Mouse (Mus musculus) forebrain, embryonic 12.5 days (tissue): ENCODE measurements at regions not wholly inside any gene's neighbourhood (a gene's known extent, or its start where the extent isn't known, plus 50 kb on each side); places are given as distances from the start of the nearest gene placed in this dataset.

Source experiments
- ATAC-seq: fragments of 200-750 bp; cut with Nextera tagmentation; 2 replicates; pipeline ENCODE4 v1.8.0; 2017; ENCODE audit warnings: moderate TSS enrichment; ENCODE audit not compliant: low FRiP score
- H3K27ac ChIP-seq: fragments of 300-500 bp; sonication (generic); 2 replicates; pipeline ENCODE4 v1.5.1; 2016; ENCODE audit warnings: mild to moderate bottlenecking
- H3K27me3 ChIP-seq: fragments of 300-500 bp; sonication (generic); 2 replicates; pipeline ENCODE4 v1.6.1; 2016; ENCODE audit warnings: mild to moderate bottlenecking
- H3K36me3 ChIP-seq: fragments of 300-500 bp; sonication (generic); replicated peaks from 2 replicates; pipeline ENCODE4 v1.6.1; 2016; ENCODE audit warnings: mild to moderate bottlenecking
- H3K4me1 ChIP-seq: fragments of 300-500 bp; sonication (generic); 2 replicates; pipeline ENCODE4 v1.6.1; 2016
- H3K4me2 ChIP-seq: fragments of 300-500 bp; sonication (generic); 2 replicates; pipeline ENCODE4 v1.6.1; 2016; ENCODE audit warnings: mild to moderate bottlenecking, moderate library complexity
- H3K4me3 ChIP-seq: fragments of 300-500 bp; sonication (generic); replicated peaks from 2 replicates; pipeline ENCODE4 v1.5.1; 2016; ENCODE audit warnings: mild to moderate bottlenecking
- H3K9ac ChIP-seq: fragments of 300-500 bp; sonication (generic); 2 replicates; pipeline ENCODE4 v1.6.1; 2016; ENCODE audit warnings: mild to moderate bottlenecking
- H3K9me3 ChIP-seq: fragments of 300-500 bp; sonication (generic); 2 replicates; pipeline ENCODE4 v1.6.1; 2016
- WGBS: fragments of 180-500 bp; shearing (Covaris S2); methylation state at CpG from one replicate; pipeline ENCODE4 v1.1.7; 2016; 5-methylcytosine and 5-hydroxymethylcytosine counted together

DNA sequence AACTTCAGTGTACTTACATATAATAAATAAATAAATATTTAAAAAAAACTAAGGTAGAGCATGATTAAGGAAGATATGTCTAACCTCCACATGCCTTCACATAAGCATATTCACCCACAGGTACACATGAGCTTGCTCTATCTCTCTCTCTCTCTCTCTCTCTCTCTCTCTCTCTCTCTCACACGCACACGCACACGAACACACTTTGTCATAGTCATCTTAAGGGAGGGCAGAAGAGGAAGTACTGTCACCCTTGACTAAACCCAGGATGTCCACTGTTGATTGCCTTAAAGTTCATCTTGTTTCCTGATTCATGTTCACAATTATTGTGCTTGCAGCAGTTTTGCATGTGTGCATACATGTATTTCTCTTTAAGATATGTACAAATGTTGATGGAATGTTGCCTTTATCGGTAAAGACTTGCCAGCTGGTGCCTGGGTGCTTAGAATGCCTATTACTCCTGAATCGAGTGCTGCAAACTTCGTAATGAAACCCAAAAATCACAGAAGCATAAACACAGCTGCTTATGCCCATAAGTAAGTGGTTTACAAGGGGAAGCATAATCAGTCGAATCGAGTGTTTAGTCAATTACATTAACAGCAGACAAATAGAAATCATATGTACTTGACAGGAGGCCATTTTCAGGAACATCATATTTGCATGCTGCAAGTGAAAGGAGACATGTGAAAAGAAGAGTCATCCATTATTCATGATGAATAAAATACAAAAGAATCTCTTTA is 84.3 kb downstream of the Tmem168 start:
- peak; percentile 6; the same call in 1 of the 2 replicates for ATAC-seq
- no peak overlapping the region for H3K4me2 ChIP-seq
- H3K27me3 ChIP-seq = no peaks in the 10 kb centered on the region
- H3K4me1 ChIP-seq = no peaks in the 10 kb centered on the region
- no peak overlapping the region for H3K9ac ChIP-seq
- H3K27ac ChIP-seq = no peak overlapping the region
- H3K36me3 ChIP-seq = no peaks in the 10 kb centered on the region
- 72% methylated on average over 8 of the region's 8 CpGs for WGBS
- H3K4me3 ChIP-seq = no peak overlapping the region
- no peaks in the 10 kb centered on the region for H3K9me3 ChIP-seq

DNA sequence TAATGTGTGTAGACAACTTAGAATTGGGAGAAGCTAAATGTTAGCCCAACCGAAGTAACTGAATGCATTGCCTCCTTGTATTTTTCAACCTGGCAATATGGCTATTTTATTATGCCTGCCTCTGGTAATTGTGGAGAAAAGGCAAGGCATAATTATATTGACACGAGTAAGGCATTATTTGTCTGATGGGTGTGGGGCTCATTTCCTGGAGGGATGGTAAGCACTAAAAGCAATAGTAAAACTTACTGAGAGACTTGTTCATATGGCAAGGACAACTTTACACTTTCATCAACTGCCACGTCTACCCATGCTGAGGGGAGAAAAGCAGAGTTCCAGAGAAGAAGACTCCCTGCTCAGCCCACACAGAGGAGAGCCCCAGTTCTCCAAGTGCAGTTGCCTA is 93.8 kb downstream of the Tmem168 start:
- 82% methylated on average over 3 of the region's 3 CpGs for WGBS
- H3K4me3 ChIP-seq = no peak overlapping the region
- H3K4me1 ChIP-seq = no peaks in the 10 kb centered on the region
- no peaks in the 10 kb centered on the region for H3K36me3 ChIP-seq
- H3K27me3 ChIP-seq = no peaks in the 10 kb centered on the region
- no peak overlapping the region for H3K27ac ChIP-seq
- H3K9ac ChIP-seq = no peak overlapping the region
- no peaks in the 10 kb centered on the region for H3K9me3 ChIP-seq
- no peak overlapping the region for H3K4me2 ChIP-seq
- ATAC-seq = no peak

DNA sequence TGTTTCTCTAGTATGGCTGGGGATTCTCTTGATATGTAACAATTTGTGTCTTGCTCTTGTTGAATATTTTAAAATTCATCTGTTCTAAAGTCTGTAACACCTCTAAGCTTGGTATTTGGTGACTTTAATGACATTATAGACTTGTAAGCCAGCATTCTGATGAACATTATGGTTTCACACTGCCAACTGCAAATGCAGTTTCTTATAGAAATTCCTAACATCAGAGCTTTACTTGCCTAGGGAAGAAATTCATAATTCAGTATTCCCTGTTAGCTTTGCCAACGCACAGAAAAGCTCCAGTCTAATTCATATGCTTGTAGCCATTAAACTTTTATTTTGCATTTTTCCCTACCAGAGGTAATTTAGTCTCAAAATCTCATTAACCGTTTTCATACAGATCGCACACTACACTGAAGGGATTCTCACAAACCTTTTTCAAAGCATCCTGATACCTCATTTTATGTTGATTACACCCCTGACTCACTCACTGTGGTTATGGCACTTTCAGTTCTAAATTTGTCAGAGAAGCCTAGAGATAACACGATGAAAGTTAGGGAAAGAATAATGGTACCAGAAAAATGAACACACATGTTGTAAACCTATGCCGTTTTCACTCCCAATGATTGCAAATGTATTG is 131.3 kb downstream of the Tmem168 start:
- no peak overlapping the region for H3K4me2 ChIP-seq
- H3K36me3 ChIP-seq = no peaks in the 10 kb centered on the region
- no peaks in the 10 kb centered on the region for H3K4me1 ChIP-seq
- H3K27me3 ChIP-seq = no peaks in the 10 kb centered on the region
- no peak overlapping the region for H3K4me3 ChIP-seq
- H3K9ac ChIP-seq = no peak overlapping the region
- ATAC-seq = no peak
- 92% methylated on average over 5 of the region's 5 CpGs for WGBS
- no peaks in the 10 kb centered on the region for H3K9me3 ChIP-seq
- H3K27ac ChIP-seq = no peak overlapping the region

DNA sequence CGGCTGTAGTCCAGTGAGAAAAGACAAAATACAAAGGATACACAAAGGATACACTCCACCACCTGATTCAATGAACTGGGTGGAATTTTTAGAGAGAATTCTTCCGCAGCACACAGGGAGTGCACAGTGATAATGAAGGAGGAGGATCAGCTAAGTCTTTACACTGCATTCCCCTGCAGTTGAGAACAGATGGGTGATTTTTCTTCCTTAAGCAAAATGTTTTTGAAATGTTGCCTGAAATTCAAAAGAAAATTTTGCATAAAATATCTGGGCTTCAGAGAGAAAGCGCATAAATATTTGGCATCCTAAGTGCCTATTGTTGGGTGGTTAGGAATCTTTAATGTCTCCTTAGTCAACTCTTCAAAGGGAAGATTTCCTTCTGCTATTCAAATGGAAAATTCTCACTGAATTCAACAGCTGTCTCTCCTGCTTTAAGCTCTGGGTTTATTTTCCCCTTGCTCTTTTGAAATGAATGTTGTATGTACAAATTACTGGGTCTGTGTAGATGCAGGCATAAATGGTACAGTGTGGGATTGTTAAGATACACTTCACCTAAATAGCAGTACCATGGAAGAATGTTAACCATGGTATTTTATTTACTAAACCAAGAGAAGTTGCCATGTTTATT is 158.6 kb downstream of the Tmem168 start:
- no peak overlapping the region for H3K4me3 ChIP-seq
- H3K9ac ChIP-seq = no peak overlapping the region
- H3K27me3 ChIP-seq = no peaks in the 10 kb centered on the region
- H3K4me2 ChIP-seq = no peak overlapping the region
- no peaks in the 10 kb centered on the region for H3K9me3 ChIP-seq
- WGBS = 70% methylated on average over 3 of the region's 3 CpGs
- no peaks in the 10 kb centered on the region; the same call in 1 of the 2 replicates for H3K4me1 ChIP-seq
- no peak overlapping the region for H3K27ac ChIP-seq
- ATAC-seq = no peak
- no peaks in the 10 kb centered on the region for H3K36me3 ChIP-seq

DNA sequence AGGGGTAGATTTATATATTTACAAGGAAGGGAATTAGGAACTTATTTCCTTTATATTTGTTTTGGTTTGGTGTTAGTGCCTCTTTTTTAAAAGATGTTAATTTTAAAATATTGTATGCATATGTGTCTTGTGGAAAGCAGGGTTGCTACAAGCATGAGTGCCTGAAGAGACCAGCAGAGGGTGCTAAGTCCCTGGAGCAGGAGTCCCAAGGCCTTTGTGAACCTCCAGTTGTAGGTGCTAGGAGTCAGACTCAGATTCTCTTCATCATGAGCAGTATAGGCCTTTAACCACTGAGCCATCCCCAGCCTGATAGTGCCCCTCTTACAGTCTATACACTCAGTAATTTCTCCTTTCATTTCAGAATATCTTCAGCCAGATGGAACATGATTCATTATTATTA is 189.0 kb upstream of the Vwde start:
- no peak overlapping the region for H3K4me2 ChIP-seq
- H3K27ac ChIP-seq = no peak overlapping the region
- no peaks in the 10 kb centered on the region for H3K9me3 ChIP-seq
- peak; percentile 41; the same call in 1 of the 2 replicates for ATAC-seq
- H3K9ac ChIP-seq = no peak overlapping the region
- H3K36me3 ChIP-seq = no peaks in the 10 kb centered on the region
- H3K27me3 ChIP-seq = no peaks in the 10 kb centered on the region
- H3K4me3 ChIP-seq = no peak overlapping the region
- H3K4me1 ChIP-seq = no peaks in the 10 kb centered on the region

DNA sequence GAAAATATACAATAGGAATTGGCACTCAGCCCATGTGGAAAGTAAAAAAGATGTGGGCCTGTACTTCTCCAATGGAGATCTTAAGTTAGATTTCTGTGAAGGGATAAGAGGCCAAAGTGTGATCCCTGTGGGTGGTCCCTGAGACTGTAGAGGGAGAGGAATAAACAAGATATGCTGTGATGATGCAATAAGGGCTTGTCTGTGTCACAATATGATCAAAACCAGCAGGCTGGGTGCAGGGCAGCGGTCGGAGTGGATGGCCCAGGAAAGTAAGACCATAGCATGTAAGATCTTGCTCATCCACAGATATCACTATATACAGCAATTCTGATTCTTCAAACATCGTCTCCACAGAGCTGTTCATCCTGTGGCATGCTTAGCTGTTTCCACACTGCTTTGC is 188.3 kb upstream of the Vwde start:
- Histone ChIP-seq H3K36me3 (no peaks in the 10 kb centered on the region), H3K27me3 (no peaks in the 10 kb centered on the region), H3K4me3 (no peak overlapping the region), H3K9ac (no peak overlapping the region), H3K4me1 (no peaks in the 10 kb centered on the region), H3K9me3 (no peaks in the 10 kb centered on the region), H3K27ac (no peak overlapping the region), H3K4me2 (no peak overlapping the region)
- ATAC-seq = no peak
- 88% methylated on average over 3 of the region's 3 CpGs for WGBS

DNA sequence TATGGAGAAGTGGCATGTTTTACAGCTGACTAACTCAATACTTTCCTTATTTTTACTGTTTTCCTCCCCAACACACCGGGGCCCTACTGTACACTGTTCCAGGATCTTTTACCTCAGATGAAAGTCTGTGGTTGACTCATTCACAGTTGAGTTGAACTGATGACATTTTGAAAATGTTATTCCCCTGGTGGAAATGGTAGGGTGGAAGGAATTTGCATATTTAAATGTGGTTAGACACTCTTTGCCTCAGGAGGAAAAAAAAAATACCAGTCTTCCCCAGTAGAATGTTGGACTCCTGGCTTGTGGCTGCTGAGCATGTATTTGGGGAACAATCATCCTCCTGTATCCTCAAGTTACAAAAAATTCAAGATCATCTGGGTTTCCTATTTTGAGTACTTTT is 159.7 kb upstream of the Vwde start:
- Histone ChIP-seq H3K9me3 (no peaks in the 10 kb centered on the region), H3K36me3 (no peaks in the 10 kb centered on the region), H3K4me2 (no peak overlapping the region), H3K27me3 (no peaks in the 10 kb centered on the region), H3K9ac (no peak overlapping the region), H3K4me3 (no peak overlapping the region), H3K27ac (no peak overlapping the region), H3K4me1 (no peaks in the 10 kb centered on the region)
- no peak for ATAC-seq
- 78% methylated on average over 1 of the region's 1 CpGs for WGBS

DNA sequence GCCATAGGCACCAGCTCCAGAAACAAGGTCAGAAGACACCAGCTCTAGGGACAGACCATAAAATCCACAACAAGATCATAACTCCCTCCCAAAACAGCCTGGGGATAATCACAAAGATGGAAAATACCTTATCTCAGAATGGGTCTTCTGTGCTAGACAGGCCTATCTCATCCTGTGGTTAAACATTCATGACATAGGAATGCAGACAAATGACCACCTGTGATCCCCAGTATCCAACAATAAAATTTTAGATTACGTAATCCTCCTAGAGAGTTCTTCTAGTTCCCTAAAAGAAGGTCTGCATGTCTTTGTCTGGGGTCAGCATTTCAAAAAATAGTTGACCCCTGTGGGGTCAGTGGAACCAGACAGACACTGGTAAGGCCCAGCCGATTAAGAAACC is 158.4 kb upstream of the Vwde start:
- 90% methylated on average over 2 of the region's 2 CpGs for WGBS
- no peak overlapping the region for H3K9ac ChIP-seq
- no peak for ATAC-seq
- no peak overlapping the region for H3K27ac ChIP-seq
- no peaks in the 10 kb centered on the region for H3K9me3 ChIP-seq
- H3K4me1 ChIP-seq = no peaks in the 10 kb centered on the region
- no peaks in the 10 kb centered on the region for H3K27me3 ChIP-seq
- no peaks in the 10 kb centered on the region for H3K36me3 ChIP-seq
- H3K4me3 ChIP-seq = no peak overlapping the region
- H3K4me2 ChIP-seq = no peak overlapping the region

DNA sequence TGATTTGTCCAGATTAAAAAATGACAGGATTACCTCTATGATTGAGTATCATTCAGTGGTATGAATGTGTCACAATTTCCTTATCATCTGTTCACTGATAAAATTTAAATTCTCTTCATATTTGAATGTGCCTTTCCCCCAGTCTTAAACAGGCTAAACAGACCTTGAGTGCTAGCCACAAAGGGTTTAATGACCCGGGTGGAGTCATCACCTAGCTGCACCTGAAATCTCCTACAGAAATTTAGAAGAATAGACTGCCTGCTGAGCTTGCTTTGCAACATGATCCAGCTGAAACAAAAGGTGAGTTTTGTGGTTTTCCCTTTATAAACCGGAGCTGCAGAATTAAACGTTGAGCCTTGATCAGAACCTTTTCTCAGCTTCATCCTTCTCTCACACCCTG is 156.1 kb upstream of the Vwde start:
- no peaks in the 10 kb centered on the region for H3K27me3 ChIP-seq
- whole genome bisulfite sequencing = 44% methylated on average over 3 of the region's 3 CpGs
- H3K4me2 ChIP-seq = no peak overlapping the region
- H3K9ac ChIP-seq = no peak overlapping the region
- H3K27ac ChIP-seq = no peak overlapping the region
- H3K36me3 ChIP-seq = no peaks in the 10 kb centered on the region
- H3K9me3 ChIP-seq = no peaks in the 10 kb centered on the region
- no peak overlapping the region for H3K4me3 ChIP-seq
- ATAC-seq = no peak
- no peaks in the 10 kb centered on the region for H3K4me1 ChIP-seq

DNA sequence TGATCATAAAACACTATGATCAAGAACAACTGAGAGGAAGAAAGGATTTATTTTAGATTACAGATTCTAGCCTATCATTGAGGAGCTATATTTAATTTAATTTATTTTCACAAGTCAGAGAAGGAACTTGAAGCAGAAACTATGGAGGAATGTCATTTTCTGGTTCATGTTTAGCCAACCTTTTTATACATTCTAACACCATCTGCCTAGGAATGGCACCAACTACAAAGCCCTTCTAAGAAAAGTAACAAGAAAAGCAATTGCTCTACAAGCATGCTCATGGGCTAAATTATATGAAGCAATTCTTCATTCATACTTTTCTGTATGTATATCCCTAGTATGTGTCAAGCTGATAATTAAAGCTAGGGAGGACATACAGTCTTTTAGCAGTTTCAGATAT is 155.0 kb upstream of the Vwde start:
- H3K4me3 ChIP-seq = no peak overlapping the region
- no peak for ATAC-seq
- no peak overlapping the region for H3K9ac ChIP-seq
- H3K27me3 ChIP-seq = no peaks in the 10 kb centered on the region
- no peaks in the 10 kb centered on the region for H3K4me1 ChIP-seq
- H3K9me3 ChIP-seq = no peaks in the 10 kb centered on the region
- no peak overlapping the region for H3K27ac ChIP-seq
- no peak overlapping the region for H3K4me2 ChIP-seq
- no peaks in the 10 kb centered on the region for H3K36me3 ChIP-seq

DNA sequence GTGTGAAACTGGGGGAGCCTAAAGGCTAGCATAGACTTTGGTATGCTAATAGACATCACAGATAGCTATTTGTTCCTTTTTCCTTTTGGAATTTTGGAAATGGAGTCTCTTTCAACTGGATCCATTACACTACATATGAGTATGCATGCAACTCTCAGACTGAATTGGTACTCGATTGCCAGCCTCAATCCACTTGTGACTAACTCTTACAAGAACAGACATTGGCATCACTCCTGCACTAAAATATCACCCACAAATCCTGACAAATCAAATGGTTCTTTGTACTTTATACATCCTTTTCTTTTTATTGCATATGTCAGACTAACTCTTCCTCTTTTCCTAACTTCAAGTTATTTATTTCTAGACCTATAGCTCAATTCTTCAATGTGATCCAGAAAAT is 149.1 kb upstream of the Vwde start:
- WGBS = 77% methylated on average over 1 of the region's 1 CpGs
- H3K4me3 ChIP-seq = no peak overlapping the region
- no peaks in the 10 kb centered on the region for H3K36me3 ChIP-seq
- no peaks in the 10 kb centered on the region for H3K9me3 ChIP-seq
- no peaks in the 10 kb centered on the region for H3K27me3 ChIP-seq
- no peak for ATAC-seq
- H3K4me2 ChIP-seq = no peak overlapping the region
- no peak overlapping the region for H3K27ac ChIP-seq
- H3K4me1 ChIP-seq = no peaks in the 10 kb centered on the region
- H3K9ac ChIP-seq = no peak overlapping the region

DNA sequence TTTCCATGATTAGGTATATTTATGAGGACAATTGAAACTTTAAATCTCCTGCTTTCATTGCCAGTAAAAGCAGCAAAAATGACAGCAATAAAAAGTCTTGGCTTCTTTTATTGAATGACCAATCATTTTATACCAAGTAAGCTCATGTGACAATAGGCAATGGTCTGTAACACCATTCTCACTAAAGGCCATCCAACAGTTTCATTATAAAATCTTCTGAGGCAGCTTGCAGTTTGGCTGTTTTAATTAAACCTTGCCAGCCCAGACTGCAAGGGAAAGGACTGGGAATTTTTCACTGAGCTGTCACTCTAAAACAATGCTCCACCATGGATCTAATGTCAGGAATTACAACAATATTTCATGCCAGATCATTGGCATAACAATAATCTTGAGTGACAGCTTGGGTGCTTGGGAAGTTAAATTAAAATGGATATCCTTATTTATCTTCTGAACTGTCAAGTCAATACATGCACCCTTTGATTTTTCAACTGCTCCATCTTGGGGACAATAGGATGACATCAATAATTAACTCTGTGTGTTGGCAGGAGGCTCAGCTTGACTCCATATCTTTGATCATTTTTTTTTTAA is 145.0 kb upstream of the Vwde start:
- no peak for ATAC-seq
- Histone ChIP-seq H3K27me3 (no peaks in the 10 kb centered on the region), H3K4me3 (no peak overlapping the region), H3K4me1 (no peaks in the 10 kb centered on the region), H3K4me2 (no peak overlapping the region), H3K9me3 (no peaks in the 10 kb centered on the region), H3K36me3 (no peaks in the 10 kb centered on the region), H3K9ac (no peak overlapping the region), H3K27ac (no peak overlapping the region)
